Mouse (Mus musculus) erythroblast, embryonic 14.5 days (primary cell): ENCODE measurements around the gene Sertad4.

Experiments
- GATA1 ChIP-seq: IDR thresholded peaks from 2 replicates; pipeline ENCODE4 v1.6.1; 2012; ENCODE audit warnings: low read length, inconsistent platforms, mixed read lengths
- TAL1 ChIP-seq: IDR thresholded peaks from 3 replicates; pipeline ENCODE4 v1.6.1; 2012; ENCODE audit warnings: low read length, inconsistent platforms, mixed read lengths

GRCm38 (mm10) chr1:192855474-192856230, at the start of gene Sertad4:
- TF ChIP-seq GATA1 (no peak), TAL1 (no peak)
